Mouse (Mus musculus): ENCODE measurements at regions not wholly inside any gene's neighbourhood (a gene's known extent, or its start where the extent isn't known, plus 50 kb on each side); places are given as distances from the start of the nearest gene placed in this dataset.
"Not testable (repeated sequence)": the region's sequence is repeated elsewhere in the genome, so short reads cannot be mapped to it uniquely, and the experiment has no call there.

DNA sequence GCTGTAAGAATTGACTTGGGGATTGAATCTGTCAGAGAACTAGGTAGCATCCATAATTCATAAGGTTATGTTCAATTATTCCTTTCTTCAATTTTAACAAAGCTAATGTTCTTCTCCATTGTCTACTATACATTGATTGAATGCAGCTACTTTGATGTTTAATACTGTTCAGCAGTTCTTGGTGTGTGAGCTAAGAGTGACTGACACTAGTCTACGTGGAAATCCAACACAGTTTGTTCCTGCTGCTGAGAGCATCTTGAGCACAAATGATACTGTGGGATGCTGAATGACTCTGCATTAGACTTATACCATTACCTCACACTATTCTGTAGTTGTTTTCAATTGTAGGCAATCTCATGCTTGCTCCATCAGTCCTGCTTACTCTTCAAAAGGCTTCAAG lies 249.4 kb upstream of the Akr1e1 start:
- no peak for DNase-seq (ENCODE audit: low spot score in 2 of 2)

DNA sequence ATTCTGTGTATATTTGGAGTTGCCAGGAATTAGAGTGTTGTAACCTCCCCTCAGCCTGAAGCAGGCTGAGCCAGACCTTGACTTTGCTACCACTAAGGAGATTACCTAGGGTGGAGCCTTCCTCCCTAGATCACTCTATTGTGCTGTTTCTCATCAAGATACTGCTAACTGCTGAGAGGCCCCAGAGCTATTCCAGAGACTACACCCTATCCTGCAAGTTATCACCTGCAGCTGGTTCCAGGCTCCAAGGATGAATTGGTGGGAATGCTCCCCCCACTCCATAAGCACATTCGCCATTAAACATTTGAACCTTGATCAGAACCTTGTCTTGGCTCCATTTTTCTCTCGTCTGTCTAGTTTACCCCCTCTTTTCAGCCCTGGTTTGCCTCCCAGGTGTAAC lies 230.5 kb upstream of the Akr1e1 start:
- not testable (repeated sequence) for DNase-seq (ENCODE audit: low spot score in 2 of 2)

DNA sequence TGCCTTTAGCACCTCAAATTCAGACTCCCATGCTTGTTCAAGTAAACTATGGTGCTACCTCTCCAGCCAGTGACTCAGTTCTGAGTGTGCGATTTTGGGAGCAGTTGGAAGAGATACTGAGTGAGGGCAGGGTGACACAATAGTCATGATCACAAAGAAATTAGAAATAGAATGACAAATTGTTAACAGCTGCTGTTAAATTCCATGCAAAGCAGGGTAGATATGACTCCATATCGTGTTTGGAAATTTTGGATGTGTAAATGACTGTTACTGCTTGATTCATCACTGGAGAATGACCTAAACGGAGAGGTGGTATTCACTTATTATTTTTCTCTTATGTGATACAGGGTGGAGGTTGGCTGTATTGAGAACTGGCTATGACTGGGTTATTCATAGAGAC lies 217.8 kb upstream of the Akr1e1 start:
- no peak for DNase-seq (ENCODE audit: low spot score in 2 of 2)

DNA sequence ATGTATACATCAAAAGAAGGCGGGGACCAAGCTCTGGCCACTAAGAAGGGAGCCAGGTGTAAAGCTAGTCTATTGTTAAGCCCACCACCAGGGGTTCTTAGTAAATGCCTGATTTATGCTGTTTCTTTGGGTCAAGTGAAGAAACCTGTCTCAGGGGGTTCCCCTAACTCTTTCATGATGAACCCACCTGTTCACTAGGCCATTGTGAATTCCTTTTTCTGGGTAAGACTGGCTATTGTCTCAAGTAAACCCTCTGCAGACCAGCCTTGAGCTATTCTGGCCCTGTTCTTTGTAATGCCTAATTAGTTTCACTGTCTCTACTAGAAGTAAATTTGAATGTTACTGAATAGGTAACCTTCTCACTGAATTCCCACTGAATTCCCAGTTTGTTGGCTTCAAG lies 216.8 kb upstream of the Akr1e1 start:
- DNase-seq (ENCODE audit: low spot score in 2 of 2): not testable (repeated sequence)

DNA sequence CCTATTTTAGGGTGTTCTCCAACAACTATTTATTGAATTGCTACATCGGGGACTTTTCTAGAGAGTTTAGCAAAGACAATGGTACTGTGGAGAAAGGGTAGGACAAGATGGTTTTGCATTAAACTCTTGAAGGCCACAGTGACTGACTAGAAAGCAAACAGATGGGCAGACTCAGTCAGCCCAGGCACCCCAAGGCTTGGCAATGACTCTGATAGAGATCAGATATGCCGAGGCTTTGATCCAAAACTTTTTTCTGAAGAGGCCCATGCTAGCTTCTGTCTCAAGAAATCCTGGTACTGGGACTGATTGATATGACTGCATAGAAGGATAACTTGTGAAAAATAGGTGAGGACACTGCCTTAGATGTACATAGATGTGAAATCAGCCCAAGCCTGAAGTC lies 197.9 kb upstream of the Akr1e1 start:
- no peak for DNase-seq (ENCODE audit: low spot score in 2 of 2)

DNA sequence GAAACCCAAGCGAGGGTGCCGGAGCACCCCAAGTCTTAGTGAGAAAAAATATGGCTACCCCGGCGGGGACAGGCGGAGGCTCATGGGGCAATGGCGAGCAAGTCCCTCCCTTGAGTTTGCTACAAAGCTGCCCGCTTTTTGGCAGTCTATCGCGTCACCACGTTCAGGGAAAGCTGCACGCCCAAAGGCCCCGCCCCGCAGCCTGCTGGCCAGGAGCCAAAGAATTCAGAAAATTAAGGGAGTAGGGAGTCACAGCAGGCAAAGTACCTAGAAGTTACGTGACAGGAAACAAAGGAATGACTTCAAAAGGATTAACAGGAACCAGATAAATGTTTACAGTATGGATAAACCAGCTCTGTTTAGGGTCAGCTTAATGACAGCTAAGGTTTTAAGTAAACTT lies 191.7 kb upstream of the Akr1e1 start:
- no peak for DNase-seq (ENCODE audit: low spot score in 2 of 2)

DNA sequence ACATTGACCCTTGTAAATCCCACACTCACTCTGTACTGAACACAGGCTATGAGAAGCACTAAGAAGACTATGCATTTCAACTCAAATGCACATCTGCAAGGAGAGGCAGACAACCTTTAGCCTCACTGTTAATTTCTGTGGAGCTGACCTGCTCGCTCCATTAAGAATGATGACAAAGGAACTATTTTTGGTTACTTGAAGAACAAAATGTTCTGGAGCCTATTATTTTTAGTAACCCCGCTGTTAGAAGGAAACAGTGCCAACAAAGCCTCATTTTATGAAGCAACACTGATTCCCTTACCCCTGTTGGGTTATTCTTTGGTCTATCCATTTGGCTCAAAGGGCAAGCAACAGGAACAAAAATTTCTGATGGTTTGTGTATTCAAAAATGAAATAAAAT lies 182.2 kb upstream of the Akr1e1 start:
- no peak for DNase-seq (ENCODE audit: low spot score in 2 of 2)

DNA sequence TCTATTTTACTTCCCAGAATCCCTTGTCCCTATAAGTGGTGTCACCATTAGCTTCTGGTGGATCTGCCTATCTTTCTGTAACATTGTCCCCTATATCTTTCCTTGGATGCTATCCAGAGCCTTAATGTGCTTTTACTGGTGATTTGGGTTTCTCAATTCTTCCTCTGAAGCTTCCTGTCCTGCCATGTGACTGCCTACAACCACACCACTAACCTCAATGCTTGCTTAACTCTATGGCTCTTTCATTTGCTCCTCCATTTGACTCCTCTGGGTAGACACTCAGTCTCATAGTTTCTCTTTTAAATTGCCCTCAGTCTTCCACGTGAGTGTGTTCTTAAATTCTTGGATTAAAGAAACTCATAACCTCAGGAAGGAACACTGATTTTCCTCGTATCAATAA lies 181.4 kb upstream of the Akr1e1 start:
- DNase-seq (ENCODE audit: low spot score in 2 of 2): no peak

DNA sequence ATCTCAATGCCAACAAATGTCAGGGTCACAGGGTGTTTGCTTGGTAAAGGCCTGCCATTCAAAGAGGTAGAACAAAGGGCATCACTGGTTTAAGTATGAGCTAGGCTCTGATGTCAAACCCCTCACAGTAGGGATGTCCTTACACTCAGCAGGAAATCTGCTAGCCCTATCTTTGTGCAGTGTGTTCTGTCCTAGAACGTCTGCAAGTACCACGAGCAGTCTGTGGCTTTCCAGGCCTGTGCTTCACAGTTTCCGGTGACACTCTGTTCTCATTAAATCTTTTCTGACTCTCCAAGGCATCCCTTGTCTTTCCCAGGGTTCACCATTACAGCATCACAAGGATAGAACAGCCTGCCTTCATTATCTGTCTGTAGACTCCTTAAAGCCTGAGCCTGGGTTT lies 174.3 kb upstream of the Akr1e1 start:
- no peak for DNase-seq (ENCODE audit: low spot score in 2 of 2)

DNA sequence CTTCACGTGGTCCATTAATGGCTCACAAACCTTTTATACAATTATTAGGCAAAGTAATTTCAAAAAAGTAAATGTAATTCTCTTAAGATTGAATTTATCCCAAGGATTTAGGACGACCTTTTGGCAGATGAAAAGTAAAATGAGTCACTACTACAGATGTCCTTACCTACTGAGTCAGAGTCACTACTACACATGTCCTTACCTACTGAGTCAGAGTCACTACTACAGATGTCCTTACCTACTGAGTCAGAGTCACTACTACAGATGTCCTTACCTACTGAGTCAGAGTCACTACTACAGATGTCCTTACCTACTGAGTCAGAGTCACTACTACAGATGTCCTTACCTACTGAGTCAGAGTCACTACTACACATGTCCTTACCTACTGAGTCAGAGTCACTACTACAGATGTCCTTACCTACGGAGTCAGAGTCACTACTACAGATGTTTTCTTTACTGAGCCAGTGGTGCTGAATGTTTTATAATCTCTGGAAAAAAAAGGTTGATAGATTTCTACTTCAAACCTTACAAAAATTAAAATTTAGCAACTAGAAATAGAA lies 169.4 kb upstream of the Akr1e1 start:
- DNase-seq (ENCODE audit: low spot score in 2 of 2): not testable (repeated sequence)

DNA sequence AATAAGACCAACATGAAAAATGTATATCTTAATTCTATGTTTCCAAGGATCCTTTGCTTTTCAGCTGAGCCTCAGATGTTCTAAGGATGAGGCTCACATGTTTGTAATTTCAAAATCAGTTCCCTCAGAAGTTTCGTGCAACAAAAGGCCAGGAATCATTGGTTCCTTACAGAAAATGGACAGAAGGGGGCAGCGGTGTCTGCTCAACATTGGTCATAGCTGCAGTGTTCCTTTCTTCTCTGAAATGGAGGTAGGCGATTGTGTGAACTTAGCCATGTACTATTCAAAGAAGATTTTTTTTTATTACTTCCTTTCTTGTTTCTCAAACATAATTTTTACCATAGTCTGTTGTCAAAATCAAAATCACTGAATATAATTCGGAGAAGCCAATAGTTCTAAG lies 167.9 kb upstream of the Akr1e1 start:
- peak in 1 of 2 experiments; percentile 54 for DNase-seq (ENCODE audit: low spot score in 2 of 2)

DNA sequence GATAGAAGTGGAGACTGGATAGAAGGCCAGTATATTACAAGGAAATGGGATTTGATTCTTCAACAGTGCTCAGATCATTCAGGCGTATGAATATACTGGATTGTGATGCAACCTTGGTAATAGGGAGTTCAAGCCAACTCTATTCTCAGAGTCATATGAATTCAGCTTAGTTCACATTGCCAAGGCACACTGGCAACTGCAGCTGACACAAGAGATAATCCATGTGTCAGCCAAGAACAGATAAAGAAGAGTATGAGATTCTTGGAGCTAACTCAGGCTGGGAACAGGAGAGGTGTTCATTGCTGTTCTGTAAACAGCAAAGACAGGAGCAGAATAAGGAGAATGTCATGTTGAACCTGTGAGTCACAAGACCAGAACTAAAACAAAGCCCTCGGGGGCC lies 163.3 kb upstream of the Akr1e1 start:
- no peak for DNase-seq (ENCODE audit: low spot score in 2 of 2)

DNA sequence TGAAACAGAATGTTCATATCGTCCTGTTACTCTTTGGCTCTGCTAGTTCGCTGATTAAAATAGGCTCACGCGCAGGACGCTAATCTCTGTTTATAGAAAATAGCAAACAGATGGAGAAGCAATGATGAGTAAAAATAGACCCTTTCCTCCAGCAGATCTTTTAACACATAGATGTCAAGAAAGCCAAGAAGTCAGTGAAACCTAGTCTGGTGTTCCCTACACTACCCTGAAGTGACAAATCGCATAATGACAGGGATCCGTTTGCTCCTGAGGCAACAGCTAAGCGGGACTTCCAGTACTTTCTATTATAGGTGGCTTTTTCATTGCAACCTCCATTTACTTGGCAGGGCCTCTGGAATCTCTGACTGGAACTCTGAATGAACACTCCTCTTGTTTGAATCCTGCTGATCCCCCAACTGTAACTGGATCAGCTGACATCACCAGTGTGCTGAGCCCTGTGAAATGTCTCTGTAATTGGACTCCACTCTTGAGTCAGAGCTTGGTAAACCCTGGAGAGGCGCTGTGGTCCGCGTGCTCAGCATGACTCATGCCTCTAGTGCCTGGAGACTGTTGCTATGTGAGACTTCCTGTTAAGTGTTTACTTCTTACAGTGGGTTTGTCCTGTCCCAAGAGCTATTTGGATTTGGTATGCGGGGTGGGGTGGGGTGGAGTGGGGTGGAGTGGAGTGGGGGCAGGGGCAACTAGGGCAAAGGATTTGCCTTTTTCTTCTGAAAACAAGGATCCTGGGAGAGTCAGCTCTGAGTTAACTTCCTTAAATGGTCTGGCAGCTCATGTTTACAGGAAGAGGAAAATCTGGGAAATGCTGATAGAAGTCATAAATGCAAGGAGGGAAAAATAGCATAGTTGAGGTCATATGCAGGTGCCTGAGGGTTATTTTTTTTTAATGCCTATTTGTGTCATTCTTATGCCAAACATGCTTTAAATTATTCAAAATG lies 162.4 kb upstream of the Akr1e1 start:
- DNase-seq (ENCODE audit: low spot score in 2 of 2): peak; percentile 75 to 78

DNA sequence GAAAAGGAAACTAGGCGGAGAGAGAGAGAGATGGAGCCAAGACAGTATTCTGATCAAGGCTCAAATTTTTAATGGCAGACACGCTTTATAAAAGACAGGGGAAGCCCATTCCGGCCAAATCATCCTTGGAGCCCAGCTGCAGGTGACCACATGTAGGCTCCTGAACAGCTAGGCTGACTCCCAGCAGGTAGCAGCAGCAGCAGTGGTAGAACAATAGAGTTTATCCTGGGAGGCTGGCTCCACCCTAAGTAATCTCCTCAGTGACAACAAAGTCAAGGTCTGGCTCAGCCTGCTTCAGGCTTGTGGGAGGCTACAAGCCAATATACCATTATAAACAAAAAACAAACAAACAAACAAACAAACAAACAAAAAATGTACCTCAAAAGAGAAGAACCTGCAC lies 151.0 kb upstream of the Akr1e1 start:
- DNase-seq (ENCODE audit: low spot score in 2 of 2): no peak

DNA sequence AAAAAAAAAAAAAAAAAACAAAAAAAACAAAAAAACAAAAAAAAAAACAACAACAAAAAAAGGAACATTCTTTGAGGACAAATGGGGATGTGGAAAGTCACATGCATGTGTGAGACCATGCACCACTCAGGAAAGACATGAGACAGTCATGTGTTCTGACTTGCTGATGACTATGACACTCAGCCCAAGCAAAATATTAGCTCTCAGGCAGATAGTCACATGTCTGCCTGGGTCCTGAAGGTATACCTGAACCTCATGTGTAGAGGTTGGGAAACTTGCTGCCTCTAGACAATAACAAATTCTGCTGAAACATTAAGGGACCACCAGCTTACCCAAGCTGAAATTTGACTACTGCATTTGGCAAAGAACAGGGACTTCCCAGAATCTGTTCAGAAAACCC lies 147.6 kb upstream of the Akr1e1 start:
- DNase-seq (ENCODE audit: low spot score in 2 of 2): no peak

DNA sequence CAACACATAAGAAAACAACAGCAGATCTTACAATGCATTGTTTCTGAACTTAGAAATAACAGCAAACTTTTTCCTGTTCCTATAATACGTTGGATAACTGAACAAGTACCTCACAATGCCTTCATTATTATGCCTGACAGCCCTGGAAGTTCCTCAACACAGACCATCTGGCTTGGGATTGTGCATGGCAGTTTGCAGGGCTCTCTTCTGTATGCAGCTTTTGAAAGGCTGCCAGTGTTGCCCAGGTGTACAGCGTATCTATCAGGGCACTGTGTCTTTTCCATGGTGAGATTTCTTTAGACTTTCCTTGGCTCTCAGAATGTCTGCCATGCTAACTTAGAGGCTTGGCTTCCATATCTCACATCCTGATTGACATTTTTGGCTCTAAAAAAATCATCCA lies 134.0 kb upstream of the Akr1e1 start:
- no peak for DNase-seq (ENCODE audit: low spot score in 2 of 2)

DNA sequence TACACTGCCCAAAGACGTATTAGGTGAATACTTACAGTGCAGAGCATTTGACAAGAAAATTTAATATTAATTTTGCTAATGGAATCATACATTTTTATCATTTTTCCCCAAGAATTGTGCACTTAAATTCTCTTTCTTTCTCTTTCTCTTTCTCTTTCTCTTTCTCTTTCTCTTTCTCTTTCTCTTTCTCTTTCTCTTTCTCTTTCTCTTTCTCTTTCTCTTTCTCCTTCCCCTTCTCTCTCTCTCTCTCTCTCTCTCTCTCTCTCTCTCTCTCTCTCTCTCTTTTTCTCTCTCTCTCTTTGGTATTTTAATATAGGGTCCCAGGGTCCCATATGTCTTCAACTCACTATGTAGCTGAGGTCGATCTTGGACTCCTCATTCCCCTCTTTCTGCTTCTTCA lies 107.3 kb upstream of the Akr1e1 start:
- DNase-seq (ENCODE audit: low spot score in 2 of 2): not testable (repeated sequence)

DNA sequence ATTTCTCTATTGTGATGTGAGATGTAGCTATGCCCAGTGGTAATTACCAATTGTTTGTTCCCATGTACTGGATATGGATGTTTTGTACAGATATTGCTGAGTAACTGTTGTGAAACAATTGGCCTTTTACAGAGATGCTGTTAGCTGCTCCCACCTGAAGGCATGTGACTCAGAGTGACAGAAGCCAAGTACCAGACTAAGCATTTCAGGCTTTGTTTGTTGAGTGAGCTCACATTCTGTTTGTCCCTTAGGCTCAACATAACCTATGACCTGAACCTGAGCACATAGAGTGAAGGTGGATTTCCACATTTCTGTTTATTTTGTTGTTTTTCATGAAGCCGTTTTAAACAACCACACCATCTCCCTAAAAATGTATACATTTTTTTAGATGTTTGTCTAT lies 105.8 kb upstream of the Akr1e1 start:
- DNase-seq (ENCODE audit: low spot score in 2 of 2): no peak

DNA sequence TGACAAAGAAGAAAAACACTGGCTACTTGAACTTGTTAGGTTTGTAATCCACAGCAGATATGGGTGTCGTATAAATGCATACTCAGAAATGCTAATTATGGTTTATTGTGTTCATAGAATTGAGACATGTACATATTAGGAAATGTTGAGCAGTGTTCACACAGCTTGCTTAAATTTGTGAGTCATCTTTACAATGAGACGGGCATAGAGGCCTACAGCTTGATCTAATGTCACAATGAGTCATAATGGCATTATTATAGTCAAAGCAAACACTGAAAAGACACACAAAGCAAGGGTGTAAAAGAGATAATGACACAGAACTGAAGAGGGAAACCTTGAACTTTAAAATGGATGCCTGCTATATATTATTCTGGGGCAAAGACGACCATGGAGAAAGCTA lies 103.7 kb upstream of the Akr1e1 start:
- DNase-seq (ENCODE audit: low spot score in 2 of 2): no peak

DNA sequence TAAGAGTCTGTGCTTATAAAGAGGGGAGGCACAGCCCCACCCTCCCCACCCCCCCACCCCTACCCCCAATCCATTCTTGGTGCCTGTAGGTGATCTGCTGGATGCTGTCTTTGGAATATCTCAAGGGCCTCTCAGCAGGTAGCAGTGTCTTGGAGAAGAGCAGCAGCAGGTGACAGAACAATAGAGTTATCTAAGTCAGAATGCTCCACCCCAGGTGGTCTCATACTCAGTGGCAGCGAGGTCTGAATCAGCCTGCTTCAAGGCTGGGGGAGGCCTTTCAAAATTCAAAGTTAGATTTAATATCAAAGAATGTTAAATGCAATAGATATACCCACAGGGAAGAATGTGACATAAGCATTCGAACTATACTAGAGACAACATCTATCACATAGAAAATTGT lies 90.6 kb upstream of the Akr1e1 start:
- not testable (repeated sequence) for DNase-seq (ENCODE audit: low spot score in 2 of 2)

DNA sequence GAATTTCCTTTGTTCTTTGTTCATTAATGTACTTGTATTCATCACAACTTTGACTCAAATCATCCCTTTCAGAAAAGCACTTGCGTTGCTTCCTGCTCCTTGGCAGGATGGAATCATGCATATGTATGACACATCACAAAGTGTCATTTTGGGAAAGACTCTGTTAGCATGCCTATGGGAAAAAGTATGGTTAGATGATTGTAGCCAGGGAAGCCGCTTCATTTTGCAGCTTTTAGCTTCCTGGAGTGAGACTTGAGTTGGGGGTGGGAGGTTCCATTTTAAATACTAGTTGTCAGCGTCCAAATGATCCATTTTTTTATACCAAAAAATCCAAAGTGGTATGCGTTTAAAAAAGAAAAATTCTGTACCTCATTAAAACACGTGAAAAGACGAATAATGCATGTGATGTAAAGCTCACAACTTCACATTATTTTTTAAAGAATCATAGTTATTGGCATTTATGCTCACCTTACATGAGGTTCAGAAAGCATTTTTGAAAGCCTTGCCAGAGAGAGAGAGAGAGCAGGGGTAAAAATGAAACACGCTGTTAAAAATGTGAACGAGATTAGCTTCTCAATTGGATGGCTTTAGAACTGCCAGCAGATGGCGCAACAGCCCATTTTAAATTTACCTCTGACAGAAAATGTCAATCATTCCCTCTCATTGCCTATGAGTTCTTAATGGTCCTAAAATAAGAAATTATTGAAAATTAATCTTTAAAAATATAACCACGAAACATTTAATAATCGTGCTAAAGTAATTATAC lies 57.6 kb upstream of the Akr1e1 start:
- DNase-seq (ENCODE audit: low spot score in 2 of 2): peak; percentile 16 to 57

DNA sequence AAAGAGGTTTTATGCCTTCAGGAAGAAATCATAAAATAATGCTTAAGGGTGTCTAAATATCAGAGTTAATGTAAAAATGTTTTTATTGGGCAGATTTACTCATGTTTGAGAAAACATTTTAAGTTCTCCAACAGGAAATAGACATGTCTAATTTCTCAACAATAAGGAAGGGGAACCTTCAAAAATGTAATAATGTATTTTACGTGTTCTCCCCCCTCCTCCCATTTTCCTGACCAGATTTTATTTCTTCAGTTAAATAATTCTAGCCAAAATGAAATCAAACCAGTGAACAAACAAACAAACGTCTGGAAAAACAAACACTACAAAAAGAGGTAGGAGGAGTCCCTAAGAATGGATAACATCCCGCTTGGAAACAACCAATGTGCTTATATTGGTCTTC lies 54.4 kb upstream of the Akr1e1 start:
- no peak for DNase-seq (ENCODE audit: low spot score in 2 of 2)

All from left cerebral cortex, adult 9 months (tissue).